Mouse (Mus musculus) lung, embryonic 16.5 days (tissue): Measurements from ENCODE around the gene Ptpra. TPM values are rescaled to one million over a fixed set of nuclear protein-coding genes. Genes with fewer than 3 reads are reported as not detected.
"Not testable (repeated sequence)": the region's sequence is repeated elsewhere in the genome, so short reads cannot be mapped to it uniquely, and the experiment has no call there.

Experiments used
- ATAC-seq: fragments of 200-750 bp; cut with Nextera tagmentation; 2 replicates; pipeline ENCODE4 v1.8.0; 2017; ENCODE audit warnings: low read depth, mild to moderate bottlenecking, moderate library complexity
- H3K27ac ChIP-seq: fragments of 300-500 bp; sonication (generic); 2 replicates; pipeline ENCODE4 v1.5.1; 2014; ENCODE audit warnings: mild to moderate bottlenecking, control low read depth, low read length
- H3K27me3 ChIP-seq: fragments of 300-500 bp; sonication (generic); 2 replicates; pipeline ENCODE4 v1.6.1; 2014; ENCODE audit warnings: low read depth, low read length, mixed read lengths; ENCODE audit not compliant: control insufficient read depth, insufficient read depth
- H3K36me3 ChIP-seq: fragments of 300-500 bp; sonication (generic); 2 replicates; pipeline ENCODE4 v1.6.1; 2014; ENCODE audit warnings: low read length; ENCODE audit not compliant: control insufficient read depth, insufficient read depth
- H3K4me1 ChIP-seq: fragments of 300-500 bp; sonication (generic); replicated peaks from 2 replicates; pipeline ENCODE4 v1.6.1; 2014; ENCODE audit warnings: low read length, mixed read lengths; ENCODE audit not compliant: control insufficient read depth, insufficient read depth
- H3K4me2 ChIP-seq: fragments of 300-500 bp; sonication (generic); 2 replicates; pipeline ENCODE4 v1.6.1; 2014; ENCODE audit warnings: low read depth, low read length, control low read depth
- H3K4me3 ChIP-seq: fragments of 300-500 bp; sonication (generic); 2 replicates; pipeline ENCODE4 v1.5.1; 2014; ENCODE audit warnings: mild to moderate bottlenecking, low read length, control low read depth
- H3K9ac ChIP-seq: fragments of 300-500 bp; sonication (generic); 2 replicates; pipeline ENCODE4 v1.6.1; 2014; ENCODE audit warnings: low read length, control low read depth
- H3K9me3 ChIP-seq: fragments of 300-500 bp; sonication (generic); 2 replicates; pipeline ENCODE4 v1.6.1; 2016; ENCODE audit warnings: low read length; ENCODE audit not compliant: control insufficient read depth
- WGBS: fragments of 180-500 bp; shearing (Covaris S2); extraction: QIAGEN DNeasy Blood & Tissue Kit; methylation state at CpG from one replicate; pipeline ENCODE4 v1.1.7; 2014; 5-methylcytosine and 5-hydroxymethylcytosine counted together
- polyA plus RNA-seq: library from polyadenylated mRNA; unstranded; fragments of >200 nt; fragmentation: Nextera tagmentation; extraction: Ambion mirVana; gene quantifications from 2 replicates; pipeline ENCODE4 v1.2.1, GENCODE M21; 2015

Ptpra gene
- polyA plus RNA-seq, 1 experiment from 2014 or later, result 68.3 TPM

GRCm38 (mm10) chr2:130491587-130491986 is 41.5 kb downstream of the Ptpra start:
- ATAC-seq, result no peak
- 40% methylated on average over 7 of the region's 7 CpGs for WGBS

GRCm38 (mm10) chr2:130495114-130495513 is 45.0 kb downstream of the Ptpra start:
- WGBS, result 83% methylated on average over 4 of the region's 4 CpGs
- not testable (repeated sequence) for H3K4me2 ChIP-seq, H3K4me3 ChIP-seq, H3K9me3 ChIP-seq, H3K4me1 ChIP-seq, ATAC-seq, H3K36me3 ChIP-seq, H3K9ac ChIP-seq, H3K27me3 ChIP-seq, H3K27ac ChIP-seq

More at GRCm38 (mm10) chr2:130491587-130491986, 41.5 kb downstream of the Ptpra start:
- Histone ChIP-seq H3K4me1 (no peaks in the 10 kb centered on the region), H3K27me3 (peaks cover 16% of the 10 kb centered on the region; the same call in 1 of the 2 replicates), H3K9me3 (peaks cover 4% of the 10 kb centered on the region; the same call in 1 of the 2 replicates), H3K4me3 (no peak overlapping the region), H3K4me2 (no peak overlapping the region), H3K36me3 (no peaks in the 10 kb centered on the region), H3K9ac (no peak overlapping the region), H3K27ac (no peak overlapping the region)

GRCm38 (mm10) chr2:130496037-130496436 is 46.0 kb downstream of the Ptpra start:
- peaks cover 4% of the 10 kb centered on the region; the same call in 1 of the 2 replicates for H3K9me3 ChIP-seq
- H3K27me3 ChIP-seq, result no peaks in the 10 kb centered on the region; the same call in 1 of the 2 replicates
- ATAC-seq, result no peak
- H3K27ac ChIP-seq, result no peak overlapping the region
- no peak overlapping the region for H3K4me3 ChIP-seq
- no peaks in the 10 kb centered on the region for H3K36me3 ChIP-seq
- peaks cover 5% of the 10 kb centered on the region; the same call in 1 of the 2 replicates for H3K4me1 ChIP-seq
- H3K4me2 ChIP-seq, result no peak overlapping the region
- WGBS, result 45% methylated on average over 6 of the region's 6 CpGs
- no peak overlapping the region for H3K9ac ChIP-seq

GRCm38 (mm10) chr2:130496931-130497330 is 46.9 kb downstream of the Ptpra start:
- peaks cover 4% of the 10 kb centered on the region; the same call in 1 of the 2 replicates for H3K9me3 ChIP-seq
- no peak overlapping the region for H3K9ac ChIP-seq
- H3K4me1 ChIP-seq, result peaks cover 5% of the 10 kb centered on the region; the same call in 1 of the 2 replicates
- H3K4me2 ChIP-seq, result no peak overlapping the region
- 70% methylated on average over 4 of the region's 4 CpGs for WGBS
- no peak overlapping the region for H3K27ac ChIP-seq
- ATAC-seq, result no peak
- no peaks in the 10 kb centered on the region; the same call in 1 of the 2 replicates for H3K27me3 ChIP-seq
- H3K4me3 ChIP-seq, result no peak overlapping the region
- H3K36me3 ChIP-seq, result no peaks in the 10 kb centered on the region

- Histone ChIP-seq H3K4me3 (no peak overlapping the region), H3K27me3 (no peaks in the 10 kb centered on the region; the same call in 1 of the 2 replicates), H3K4me1 (peaks cover 5% of the 10 kb centered on the region; the same call in 1 of the 2 replicates), H3K9me3 (no peaks in the 10 kb centered on the region), H3K36me3 (no peaks in the 10 kb centered on the region; the same call in 1 of the 2 replicates), H3K9ac (no peak overlapping the region), H3K4me2 (no peak overlapping the region), H3K27ac (no peak overlapping the region)
- 46% methylated on average over 3 of the region's 3 CpGs for WGBS
- peak; percentile 2; the same call in 1 of the 2 replicates for ATAC-seq
Measured at GRCm38 (mm10) chr2:130499546-130499945, 49.5 kb downstream of the Ptpra start.

GRCm38 (mm10) chr2:130501556-130501955 is 51.5 kb downstream of the Ptpra start:
- Histone ChIP-seq H3K4me1 (peaks cover 5% of the 10 kb centered on the region; the same call in 1 of the 2 replicates), H3K27ac (no peak overlapping the region), H3K9ac (no peak overlapping the region), H3K9me3 (no peaks in the 10 kb centered on the region), H3K4me2 (no peak overlapping the region), H3K27me3 (no peaks in the 10 kb centered on the region), H3K36me3 (peaks cover 2% of the 10 kb centered on the region; the same call in 1 of the 2 replicates), H3K4me3 (no peak overlapping the region)
- no peak for ATAC-seq
- 66% methylated on average over 2 of the region's 2 CpGs for WGBS

- WGBS, result 92% methylated on average over 4 of the region's 5 CpGs
- H3K4me3 ChIP-seq, H3K4me1 ChIP-seq, H3K27ac ChIP-seq, ATAC-seq, H3K9ac ChIP-seq, H3K9me3 ChIP-seq, H3K27me3 ChIP-seq, H3K4me2 ChIP-seq: not testable (repeated sequence)
- H3K36me3 ChIP-seq, result peaks cover 16% of the 10 kb centered on the region
Measured at GRCm38 (mm10) chr2:130511616-130512015, 61.5 kb downstream of the Ptpra start.

GRCm38 (mm10) chr2:130513907-130514306 is 63.8 kb downstream of the Ptpra start:
- WGBS, result 93% methylated on average over 8 of the region's 8 CpGs
- no peak overlapping the region for H3K4me2 ChIP-seq
- H3K27ac ChIP-seq, result no peak overlapping the region
- no peaks in the 10 kb centered on the region for H3K9me3 ChIP-seq
- no peak for ATAC-seq
- H3K4me1 ChIP-seq, result no peaks in the 10 kb centered on the region
- H3K27me3 ChIP-seq, result no peaks in the 10 kb centered on the region
- no peak overlapping the region for H3K9ac ChIP-seq
- H3K36me3 ChIP-seq, result peaks cover 12% of the 10 kb centered on the region
- H3K4me3 ChIP-seq, result no peak overlapping the region

- WGBS, result 80% methylated on average over 5 of the region's 5 CpGs
- no peaks in the 10 kb centered on the region for H3K9me3 ChIP-seq
- peaks cover 8% of the 10 kb centered on the region for H3K36me3 ChIP-seq
- no peak overlapping the region for H3K27ac ChIP-seq
- H3K4me1 ChIP-seq, result no peaks in the 10 kb centered on the region
- no peaks in the 10 kb centered on the region for H3K27me3 ChIP-seq
- no peak for ATAC-seq
- no peak overlapping the region for H3K4me2 ChIP-seq
- no peak overlapping the region for H3K9ac ChIP-seq
- H3K4me3 ChIP-seq, result no peak overlapping the region
Measured at GRCm38 (mm10) chr2:130515791-130516190, 65.7 kb downstream of the Ptpra start.
